Mouse (Mus musculus): Measurements from ENCODE around the gene Batf3. TPM values are rescaled to one million over a fixed set of nuclear protein-coding genes. Genes with fewer than 3 reads are reported as not detected.

The Batf3 gene
- total RNA-seq, 2 experiments from 2014 or later, result 1.2 to 2.3 TPM

DNA sequence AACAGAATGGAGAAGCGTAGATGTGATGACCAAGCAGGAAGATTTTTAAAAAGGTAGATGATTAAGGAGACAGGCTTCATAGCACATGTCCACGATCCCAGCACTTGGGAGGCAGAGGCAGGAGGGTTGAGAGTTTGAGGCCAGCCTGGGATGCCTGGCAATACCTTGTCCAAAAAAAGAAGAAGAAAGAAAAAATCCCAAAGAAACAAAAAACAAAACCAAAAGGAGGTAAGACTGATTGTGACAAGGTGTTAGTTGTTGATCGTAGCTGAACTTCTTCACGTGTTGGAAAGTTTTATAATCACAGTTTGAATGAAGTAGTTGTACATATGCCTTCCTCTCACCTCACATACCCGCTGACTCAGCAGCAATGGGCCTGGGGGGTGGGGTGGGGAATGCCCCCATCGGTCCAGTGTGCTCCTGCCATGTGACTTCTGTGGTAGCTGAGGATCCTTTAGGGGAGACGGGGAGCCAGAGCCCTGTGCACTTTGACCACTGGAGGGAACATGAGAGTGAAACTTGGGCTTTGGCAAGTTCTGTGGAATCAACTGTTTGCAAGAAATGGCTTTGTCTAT is 11.3 kb upstream of the Batf3 start:
- DNase-seq (ENCODE audit: low spot score in 2 of 2), result no peak

DNA sequence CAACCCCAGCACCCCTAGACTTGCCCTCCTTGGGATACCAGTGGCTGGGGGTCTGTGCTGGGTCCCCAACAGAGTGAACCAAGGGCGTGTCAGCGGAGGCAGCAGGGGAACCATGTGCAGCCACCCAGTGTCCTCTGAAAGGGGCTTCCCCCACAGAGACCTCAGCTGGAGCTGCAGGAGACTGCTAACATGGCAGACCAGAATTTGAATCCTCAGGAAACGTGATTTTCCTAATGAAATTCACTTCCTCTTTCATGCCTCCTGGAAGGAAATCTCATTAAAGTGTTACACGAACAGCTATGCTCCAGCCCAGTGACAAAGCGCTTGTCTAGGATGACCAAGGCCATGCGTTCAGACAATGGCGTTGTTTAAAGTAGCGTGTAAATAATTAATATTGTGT is 10.7 kb upstream of the Batf3 start:
- DNase-seq (ENCODE audit: low spot score in 2 of 2), result no peak

DNA sequence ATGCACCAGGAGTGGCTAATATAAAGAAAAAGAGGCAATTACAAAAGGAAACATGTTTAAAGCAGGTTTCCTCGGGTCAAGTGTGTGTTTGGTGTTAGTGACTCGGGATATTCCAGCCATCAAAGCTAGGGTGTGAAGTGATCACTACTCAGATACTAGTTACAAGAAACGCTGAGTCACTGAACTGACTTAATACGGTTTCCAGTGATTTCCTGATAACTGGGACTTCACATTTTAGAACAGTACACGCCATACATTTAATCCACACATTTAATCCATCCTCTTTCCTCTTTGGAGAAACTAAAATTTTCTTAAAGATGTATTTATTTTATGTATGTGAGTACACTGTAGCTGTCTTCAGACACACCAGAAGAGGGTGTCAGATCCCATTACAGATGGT is 9.7 kb upstream of the Batf3 start:
- no peak for DNase-seq (ENCODE audit: low spot score in 2 of 2)

DNA sequence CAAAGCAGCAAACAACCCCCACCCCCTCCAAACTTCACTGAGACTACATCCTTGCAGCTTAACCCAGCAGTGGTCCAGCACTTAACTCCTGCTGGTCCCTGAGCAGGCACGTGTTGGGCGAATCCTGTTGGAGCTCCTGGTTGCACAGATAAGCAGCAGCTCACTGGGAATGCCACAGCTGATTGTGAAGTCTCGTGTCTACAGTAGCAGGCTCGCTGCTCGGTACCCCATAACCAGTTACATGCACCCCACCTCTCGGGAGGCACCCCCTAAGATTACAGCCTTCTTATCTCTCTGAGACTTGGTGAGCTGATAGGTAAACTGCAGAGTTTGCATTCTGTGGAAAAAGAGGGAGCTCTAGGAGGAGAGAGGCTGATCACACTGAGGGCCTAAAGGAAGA is 8.3 kb upstream of the Batf3 start:
- DNase-seq (ENCODE audit: low spot score in 2 of 2), result no peak

DNA sequence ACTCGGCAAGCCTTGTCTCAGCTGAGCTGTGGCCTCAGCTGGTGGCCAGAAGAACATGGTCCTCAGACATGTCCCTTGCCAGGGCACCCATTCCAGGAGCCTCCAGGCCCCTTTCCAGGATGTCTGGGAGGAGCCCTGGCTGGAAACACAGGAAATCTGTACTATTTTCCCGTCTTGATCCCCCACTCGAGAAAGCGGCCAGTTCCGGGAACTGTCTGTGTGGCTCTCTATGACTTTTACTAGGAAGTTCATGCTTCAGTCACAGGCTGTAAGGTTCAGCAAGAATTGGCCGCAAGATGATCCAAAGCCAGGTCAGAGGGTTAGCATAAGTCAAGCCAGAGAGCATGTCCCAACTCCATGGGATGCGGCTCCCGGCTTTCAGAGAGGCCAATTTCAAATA is 5.6 kb upstream of the Batf3 start:
- DNase-seq (ENCODE audit: low spot score in 2 of 2), result no peak

GRCm38 (mm10) chr1:191093578-191093977 is 4.1 kb upstream of the Batf3 start:
- DNase-seq (ENCODE audit: low spot score in 2 of 2), result peak; percentile 46 to 65

DNA sequence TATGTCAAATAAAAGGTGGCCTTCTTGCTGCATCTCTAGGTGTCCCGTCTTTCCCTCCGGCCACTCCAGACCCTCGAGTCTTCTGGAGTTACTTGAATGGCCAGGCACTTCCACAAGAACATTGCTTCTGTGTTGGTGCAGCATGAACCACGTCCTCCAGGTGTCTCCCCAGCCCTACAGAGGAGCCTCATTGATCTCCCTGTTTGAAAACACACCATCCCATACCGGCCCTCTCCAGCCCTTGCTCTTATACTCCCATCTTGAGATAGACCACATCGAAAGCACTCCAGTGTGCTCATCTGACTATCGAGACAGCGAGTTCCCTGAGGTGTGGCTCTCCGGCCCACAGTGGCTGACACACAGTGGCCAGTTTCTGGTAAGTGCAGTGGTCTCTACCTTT is 2.6 kb upstream of the Batf3 start:
- DNase-seq (ENCODE audit: low spot score in 2 of 2), result no peak

DNA sequence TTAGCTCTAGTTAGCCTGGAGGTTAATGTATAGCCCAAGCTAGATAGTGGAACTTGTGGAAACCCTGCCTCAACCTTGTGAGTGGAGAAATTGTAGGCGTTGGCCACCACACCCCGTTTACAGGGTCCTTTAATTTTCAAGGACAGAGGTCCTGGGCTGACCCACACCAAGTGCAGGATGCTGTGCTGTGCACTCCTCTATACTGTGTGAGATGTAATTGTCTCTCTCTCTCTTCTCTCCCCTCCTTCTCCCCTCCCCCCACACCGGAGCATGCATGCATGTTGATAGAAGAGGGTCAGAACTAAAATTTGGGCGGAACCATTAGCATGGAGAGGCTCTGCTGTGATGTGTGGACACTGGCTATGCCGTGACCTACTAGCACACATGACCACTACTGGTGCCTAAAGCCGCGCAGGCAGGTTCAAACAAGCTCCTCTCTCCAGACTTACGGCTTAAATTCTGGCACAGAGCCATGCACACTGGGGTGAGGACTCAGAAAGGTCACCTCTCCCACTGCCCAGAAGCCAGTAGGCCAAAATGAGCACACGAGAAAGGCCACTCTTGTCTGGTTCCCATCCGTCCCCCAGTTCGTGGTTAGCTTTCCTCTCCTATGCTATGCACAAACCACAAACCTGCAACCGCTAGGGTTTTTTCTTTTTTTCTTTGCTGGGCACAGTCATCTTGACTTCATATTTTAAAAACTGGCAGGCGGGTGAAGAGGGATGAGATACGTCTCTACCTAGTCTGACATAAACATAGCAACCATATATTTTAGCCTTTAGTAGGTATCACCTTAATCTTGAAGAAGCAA is 571 bp upstream of the Batf3 start:
- no peak for DNase-seq (ENCODE audit: low spot score in 2 of 2)

DNA sequence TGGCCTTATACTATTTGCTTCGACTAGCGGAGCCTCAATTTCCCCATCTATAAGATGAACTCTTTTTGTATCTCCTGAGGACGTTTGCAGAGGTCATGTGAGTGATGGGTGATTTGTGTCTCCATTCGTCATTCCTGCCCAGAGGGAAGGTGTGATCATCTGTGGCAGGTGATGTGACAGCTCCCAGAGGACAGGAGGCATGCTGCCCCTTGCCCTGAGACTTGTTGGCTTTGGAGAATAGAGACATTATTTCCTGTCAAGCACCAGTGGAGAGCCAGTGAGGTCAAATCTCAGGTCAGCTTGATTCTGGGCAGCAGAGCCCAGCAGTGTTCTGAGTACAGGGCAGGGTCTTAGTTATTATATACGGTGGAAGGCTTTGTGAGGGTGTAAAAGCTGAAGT is 1.5 kb downstream of the Batf3 start:
- no peak for DNase-seq (ENCODE audit: low spot score in 2 of 2)

- DNase-seq (ENCODE audit: low spot score in 2 of 2), result no peak
Observed at GRCm38 (mm10) chr1:191099772-191100291, 2.2 kb downstream of the Batf3 start.

GRCm38 (mm10) chr1:191102730-191103370 is 5.2 kb downstream of the Batf3 start:
- DNase-seq (ENCODE audit: low spot score in 2 of 2), result no peak

- DNase-seq (ENCODE audit: low spot score in 2 of 2), result no peak
Observed at GRCm38 (mm10) chr1:191105246-191105645, 7.6 kb downstream of the Batf3 start.

GRCm38 (mm10) chr1:191107306-191107705 is 9.7 kb downstream of the Batf3 start:
- no peak for DNase-seq (ENCODE audit: low spot score in 2 of 2)

DNA sequence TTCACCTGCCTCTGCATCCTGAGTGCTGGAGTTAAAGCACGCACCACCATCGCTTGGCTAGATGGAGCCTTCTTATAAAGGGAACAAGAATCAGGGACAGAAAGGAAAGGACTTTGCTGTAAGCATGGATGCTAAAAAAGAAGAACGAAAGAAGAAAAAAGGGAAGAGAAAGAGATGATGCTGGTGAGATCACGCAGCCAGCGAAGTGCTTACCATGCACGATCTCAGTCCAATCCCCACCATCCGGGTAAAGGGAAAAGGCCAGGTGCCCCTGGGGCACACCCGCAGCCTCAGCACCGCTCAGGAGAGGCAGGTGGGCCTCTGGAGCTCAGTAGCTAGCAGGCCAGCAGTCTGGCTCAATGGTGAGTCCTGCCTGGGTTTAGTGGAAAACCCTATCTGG is 12.3 kb downstream of the Batf3 start:
- no peak for DNase-seq (ENCODE audit: low spot score in 2 of 2)

- no peak for DNase-seq (ENCODE audit: low spot score in 2 of 2)
Observed at GRCm38 (mm10) chr1:191111146-191111545, 13.5 kb downstream of the Batf3 start.

DNA sequence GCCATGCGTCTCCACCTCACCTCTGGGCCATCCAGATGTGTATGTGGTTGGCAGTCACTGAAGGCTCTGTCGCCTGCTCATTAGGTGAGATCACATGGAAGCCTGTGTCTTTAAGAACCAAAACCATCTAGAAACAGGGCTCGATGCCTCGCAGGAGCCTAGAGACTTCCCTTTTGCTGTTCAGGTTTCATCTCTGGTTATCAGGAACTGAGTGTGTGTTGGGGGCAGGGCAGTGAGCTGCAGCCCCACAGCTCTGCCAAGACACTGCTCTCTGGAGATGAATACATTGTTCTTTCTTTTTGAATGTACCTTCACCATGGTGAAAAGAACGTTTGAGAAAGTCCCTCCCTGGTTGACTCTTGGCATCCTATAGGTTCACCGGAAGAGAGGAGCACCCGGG is 17.2 kb downstream of the Batf3 start:
- DNase-seq (ENCODE audit: low spot score in 2 of 2), result no peak

DNA sequence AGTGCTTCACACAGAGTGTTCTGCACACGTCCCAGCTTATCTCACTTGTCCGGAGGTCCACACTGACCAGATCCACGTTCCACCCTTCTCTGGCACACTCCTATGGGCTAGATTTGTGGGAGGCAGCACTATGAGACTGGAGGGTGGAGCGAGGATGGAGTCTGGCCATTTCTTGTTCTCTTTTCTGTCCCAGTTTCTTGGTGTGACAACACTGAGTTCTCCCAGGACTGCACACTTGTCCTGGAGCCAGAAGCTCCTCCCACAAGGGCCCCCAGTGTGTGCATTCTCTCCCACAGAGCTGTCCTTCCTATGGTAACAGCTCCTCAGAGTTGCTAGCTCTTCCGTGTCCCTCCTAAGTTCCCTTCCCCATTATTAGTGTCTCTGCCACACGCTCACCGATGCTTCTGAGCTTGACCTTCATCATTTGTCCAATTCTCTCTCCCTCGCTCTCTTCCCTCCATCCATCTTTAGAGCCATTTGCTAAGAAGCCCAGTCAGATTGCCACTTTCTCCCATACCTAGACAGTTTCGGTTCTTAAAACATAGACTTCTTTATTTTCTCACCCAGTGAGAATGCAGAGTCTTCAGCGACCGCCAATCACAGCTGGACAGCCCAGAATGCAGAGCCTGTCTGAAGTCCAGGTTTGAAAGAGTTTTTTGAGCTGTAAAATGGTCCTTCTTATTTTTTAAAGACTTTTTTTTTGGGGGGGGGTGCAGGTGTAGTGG is 18.0 kb downstream of the Batf3 start:
- no peak for DNase-seq (ENCODE audit: low spot score in 2 of 2)

GRCm38 (mm10) chr1:191122744-191123143 is 25.1 kb downstream of the Batf3 start:
- peak in 1 of 2 experiments; percentile 16 for DNase-seq (ENCODE audit: low spot score in 2 of 2)

GRCm38 (mm10) chr1:191123696-191124095 is 26.0 kb downstream of the Batf3 start:
- no peak for DNase-seq (ENCODE audit: low spot score in 2 of 2)

GRCm38 (mm10) chr1:191124288-191124687 is 26.6 kb downstream of the Batf3 start:
- DNase-seq (ENCODE audit: low spot score in 2 of 2), result no peak

- peak in 1 of 2 experiments; percentile 30 for DNase-seq (ENCODE audit: low spot score in 2 of 2)
Observed at GRCm38 (mm10) chr1:191125811-191126638, 28.4 kb downstream of the Batf3 start.

Data from layer of hippocampus, adult 18-20 months (tissue).